Mouse (Mus musculus): ENCODE measurements around the gene Dnaaf3.

Gene Dnaaf3

GRCm38 (mm10) chr7:4521231-4522003 lies 10.8 kb downstream of the Dnaaf3 start:
- no peak for DNase-seq (ENCODE audit: low read depth)

GRCm38 (mm10) chr7:4518487-4518886 lies 13.8 kb downstream of the Dnaaf3 start:
- DNase-seq (ENCODE audit: low read depth): peak; percentile 51

- peak; percentile 1 for DNase-seq (ENCODE audit: low read depth)
These were observed 15.8 kb downstream of the Dnaaf3 start, which contains the start of gene Tnnt1 for GRCm38 (mm10) chr7:4516332-4517050. Gene Tnnt1, minus strand, starts transcription at chr7:4516382.

GRCm38 (mm10) chr7:4515853-4516252 lies 16.4 kb downstream of the Dnaaf3 start:
- peak; percentile 2 for DNase-seq (ENCODE audit: low read depth)

GRCm38 (mm10) chr7:4513829-4514712 lies 18.2 kb downstream of the Dnaaf3 start:
- no peak for DNase-seq (ENCODE audit: low read depth)

GRCm38 (mm10) chr7:4513236-4513635 lies 19.0 kb downstream of the Dnaaf3 start:
- peak; percentile 81 for DNase-seq (ENCODE audit: low read depth)

- no peak for DNase-seq (ENCODE audit: low read depth)
These were observed 20.6 kb downstream of the Dnaaf3 start for GRCm38 (mm10) chr7:4511489-4512224.

- peak; percentile 85 for DNase-seq (ENCODE audit: low read depth)
These were observed 22.2 kb downstream of the Dnaaf3 start for GRCm38 (mm10) chr7:4509863-4510608.

- DNase-seq (ENCODE audit: low read depth): no peak
These were observed 23.5 kb downstream of the Dnaaf3 start for GRCm38 (mm10) chr7:4508739-4509116.

- DNase-seq (ENCODE audit: low read depth): peak; percentile 38
These were observed 24.1 kb downstream of the Dnaaf3 start for GRCm38 (mm10) chr7:4508062-4508738.

GRCm38 (mm10) chr7:4507220-4507619 lies 25.0 kb downstream of the Dnaaf3 start:
- no peak for DNase-seq (ENCODE audit: low read depth)

GRCm38 (mm10) chr7:4504646-4505435 lies 27.4 kb downstream of the Dnaaf3 start:
- no peak for DNase-seq (ENCODE audit: low read depth)

GRCm38 (mm10) chr7:4503858-4504257 lies 28.4 kb downstream of the Dnaaf3 start:
- no peak for DNase-seq (ENCODE audit: low read depth)

- no peak for DNase-seq (ENCODE audit: low read depth)
These were observed 29.2 kb downstream of the Dnaaf3 start for GRCm38 (mm10) chr7:4503100-4503499.

GRCm38 (mm10) chr7:4502421-4503090 lies 29.7 kb downstream of the Dnaaf3 start:
- DNase-seq (ENCODE audit: low read depth): peak; percentile 26

- DNase-seq (ENCODE audit: low read depth): peak; percentile 93
These were observed 30.5 kb downstream of the Dnaaf3 start, which contains the start of gene Ppp1r12c for GRCm38 (mm10) chr7:4501558-4502397. Gene Ppp1r12c, minus strand, starts transcription at chr7:4501680.

- DNase-seq (ENCODE audit: low read depth): peak; percentile 70
These were observed 31.3 kb downstream of the Dnaaf3 start for GRCm38 (mm10) chr7:4500892-4501471.

Measured in naive thymus-derived CD4-positive, alpha-beta T cell, adult 2 months (primary cell).